Mouse (Mus musculus) frontal cortex, postnatal 14 days (tissue): ENCODE data around the gene Ppp1r13l.

ENCODE experiments used
- DNase-seq, 2 experiments: peaks; one replicate each; pipeline ENCODE4 v3.0.0; 2022; ENCODE audit warnings: low spot score in 2 of 2

Gene Ppp1r13l

GRCm38 (mm10) chr7:19411783-19412182 lies 52.2 kb downstream of the Ppp1r13l start:
- no peak for DNase-seq

DNA sequence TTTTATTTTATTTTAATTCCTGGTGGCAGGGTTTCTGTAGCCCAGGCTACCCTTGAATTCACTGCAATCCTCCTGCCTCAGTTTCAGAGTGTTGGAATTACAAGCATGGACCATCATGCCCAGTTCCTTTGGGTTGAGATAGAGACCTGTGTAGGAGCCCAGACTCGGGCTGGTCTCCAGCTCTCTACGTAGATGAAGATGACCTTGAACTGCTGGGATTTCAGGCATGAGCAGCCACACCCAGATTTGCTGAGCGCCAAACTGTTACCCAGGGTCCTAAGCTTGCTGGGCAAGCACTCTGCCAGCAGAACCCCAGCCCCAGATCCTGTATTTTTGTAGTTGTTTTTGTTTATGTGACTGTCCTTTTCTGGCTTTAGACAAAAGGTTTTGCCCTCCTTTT lies 54.0 kb downstream of the Ppp1r13l start:
- DNase-seq, result no peak

- DNase-seq, result no peak
Measured at GRCm38 (mm10) chr7:19416590-19416989, 57.0 kb downstream of the Ppp1r13l start.

- no peak for DNase-seq
Measured at GRCm38 (mm10) chr7:19420121-19420520, 60.6 kb downstream of the Ppp1r13l start.

- DNase-seq, result peak; percentile 79 to 80
Measured at GRCm38 (mm10) chr7:19420821-19421636, 61.5 kb downstream of the Ppp1r13l start.

GRCm38 (mm10) chr7:19423083-19423482 lies 63.5 kb downstream of the Ppp1r13l start:
- no peak for DNase-seq

GRCm38 (mm10) chr7:19424051-19424450 lies 64.5 kb downstream of the Ppp1r13l start:
- no peak for DNase-seq

- DNase-seq, result no peak
Measured at GRCm38 (mm10) chr7:19426349-19426748, 66.8 kb downstream of the Ppp1r13l start.

- no peak for DNase-seq
Measured at GRCm38 (mm10) chr7:19426888-19427287, 67.3 kb downstream of the Ppp1r13l start.
